In genomic region chr15:70920138-70920537, GRCm38 (mm10) we compare ENCODE assay signal across 6 mouse cellular contexts.
"Had no signal": no experiment of that assay in that cellular context is flagged by ENCODE, and none has a peak within 500 bp of the region (broad histone marks: within the 10 kb centered on the region; RNA-seq: fewer than 3 reads in every experiment).

No protein-coding gene starts in this region.

- H3K27me3 ChIP-seq: limb, embryonic 13.5 days; midbrain, embryonic 12.5 days; neural tube, embryonic 13.5 days had no signal

- H3K4me2 ChIP-seq: limb, embryonic 13.5 days; midbrain, embryonic 12.5 days; neural tube, embryonic 13.5 days had no signal

- H3K4me1 ChIP-seq: limb, embryonic 13.5 days; midbrain, embryonic 12.5 days; neural tube, embryonic 13.5 days had no signal

- H3K36me3 ChIP-seq: limb, embryonic 13.5 days; midbrain, embryonic 12.5 days; neural tube, embryonic 13.5 days had no signal

- H3K27ac ChIP-seq: limb, embryonic 13.5 days; liver, embryonic 14.5 days; midbrain, embryonic 12.5 days; neural tube, embryonic 13.5 days had no signal

- H3K9me3 ChIP-seq: limb, embryonic 13.5 days; midbrain, embryonic 12.5 days; neural tube, embryonic 13.5 days had no signal

- DNase-seq: kidney, adult 11 months; thymus, postnatal 36 days had no signal

- H3K4me3 ChIP-seq: limb, embryonic 13.5 days; midbrain, embryonic 12.5 days; neural tube, embryonic 13.5 days had no signal

- H3K9ac ChIP-seq: limb, embryonic 13.5 days; liver, embryonic 14.5 days; midbrain, embryonic 12.5 days; neural tube, embryonic 13.5 days had no signal
